Mouse (Mus musculus): Measurements from ENCODE around the gene Lenep. TPM values are rescaled to one million over a fixed set of nuclear protein-coding genes. Genes with fewer than 3 reads are reported as not detected.

Lenep gene
- total and polyA plus RNA-seq, 3 experiments: not detected

DNA sequence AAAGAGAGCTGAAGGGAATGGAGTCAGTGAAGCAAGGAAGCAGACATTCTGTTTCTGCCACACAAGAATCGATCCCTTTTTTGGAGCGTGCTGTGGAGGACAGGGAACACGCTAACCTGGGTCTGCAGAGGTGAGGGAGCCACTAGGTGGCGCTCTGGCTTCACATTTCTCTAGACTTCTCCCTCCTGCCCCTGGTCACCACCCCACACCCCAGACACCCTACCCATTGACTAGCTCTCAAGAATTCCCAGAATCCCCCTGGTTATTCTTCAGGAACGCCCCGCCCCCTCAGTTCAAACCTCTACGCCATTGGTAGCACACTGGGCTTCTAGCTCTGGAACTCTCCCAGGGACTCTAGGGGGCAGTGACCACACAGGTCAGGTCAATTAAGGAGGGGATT lies 46.9 kb upstream of the Lenep start:
- Histone ChIP-seq H3K27me3 (replicated peaks) (no peaks in the 10 kb centered on the region), H3K27ac (ENCODE audit: insufficient read depth, low read depth) (no peak overlapping the region)

DNA sequence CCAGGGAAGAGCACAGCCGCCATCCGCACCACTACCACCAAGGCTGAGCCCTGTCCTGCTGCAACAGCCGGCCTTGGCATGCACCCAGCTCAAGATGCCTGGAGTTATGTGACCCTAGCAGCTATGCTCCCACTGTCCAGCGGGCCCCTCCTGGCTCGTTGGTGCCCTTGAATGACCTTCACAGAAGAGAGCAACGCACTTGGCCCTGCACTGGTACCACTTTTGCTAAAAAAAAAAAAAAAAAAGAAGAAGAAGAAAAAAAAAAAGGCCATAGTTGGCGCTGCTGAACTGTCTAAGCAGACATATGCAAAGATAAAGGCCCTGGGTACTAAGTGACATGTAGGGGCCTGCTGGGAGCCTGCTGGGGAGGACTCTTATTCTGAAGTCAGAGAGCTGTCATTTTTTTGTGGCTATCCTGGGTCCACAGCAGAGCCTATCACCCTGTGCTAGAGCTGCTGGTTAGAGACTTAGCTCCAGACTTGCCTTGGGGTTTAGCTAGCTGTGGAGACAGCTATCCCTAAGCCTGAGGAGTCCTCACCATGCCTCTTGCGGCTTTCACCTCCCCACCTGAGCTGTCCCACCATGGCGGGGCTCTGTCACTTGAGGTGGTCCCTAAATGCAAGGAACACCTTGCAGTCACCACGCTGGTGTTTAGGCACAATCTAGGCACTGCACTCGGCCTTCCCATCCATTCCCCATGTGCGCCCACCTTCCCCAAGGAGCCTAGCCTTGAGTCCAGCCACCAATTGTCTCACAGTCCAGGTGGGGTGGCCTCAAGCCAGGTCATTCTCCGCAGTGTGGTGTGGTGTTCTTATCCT lies 46.3 kb upstream of the Lenep start:
- Histone ChIP-seq H3K4me2 (ENCODE audit: insufficient read depth, low read depth, poor library complexity, severe bottlenecking) (no peak overlapping the region), H3K79me2 (replicated peaks; ENCODE audit: control insufficient read depth, extremely low read depth, insufficient read depth, poor library complexity, severe bottlenecking) (no peaks in the 10 kb centered on the region), H3K4me3 (replicated peaks in 1 of 3; ENCODE audit: low read depth in 2 of 3, low read length in 2 of 3, poor library complexity in 1 of 3) (no peak overlapping the region), H3K9ac (ENCODE audit: insufficient read depth, low read depth) (no peak overlapping the region), H3K36me3 (replicated peaks in 1 of 2; ENCODE audit: control insufficient read depth in 1 of 2, insufficient read depth in 1 of 2, low read length in 1 of 2) (peaks cover 44 to 71% of the 10 kb centered on the region in 2 experiments), H3K9me3 (replicated peaks; ENCODE audit: low read length) (no peaks in the 10 kb centered on the region), H3K4me1 (ENCODE audit: control insufficient read depth in 1 of 2, insufficient read depth in 2 of 2) (peaks cover 11 to 28% of the 10 kb centered on the region in 2 experiments), H3K27ac (ENCODE audit: insufficient read depth, low read depth) (no peak overlapping the region), H3K27me3 (replicated peaks) (no peaks in the 10 kb centered on the region)
- in situ Hi-C loops (cut with MboI; ENCODE audit: low pct_ligation_motif_present, low pct_unique_long_range_greater_than_20kb, low sequenced_read_pairs): loop anchor here (5.0 kb wide), 1 partner anchor 33 kb away; no protein-coding TSS in a partner anchor
- dilution Hi-C loops (cut with MboI; ENCODE audit: extremely low pct_ligation_motif_present, extremely low pct_unique_long_range_greater_than_20kb, low sequenced_read_pairs): no loop called here
- peak; percentile 49 for DNase-seq (ENCODE audit: extremely low read depth)
- TF ChIP-seq MAFK (IDR thresholded peaks at IDR 0.05; ENCODE audit: insufficient replicate concordance, low read length) (no peak), TBP (conservative IDR thresholded peaks at IDR 0.05; ENCODE audit: low read depth, low read length) (no peak), USF2 (conservative IDR thresholded peaks at IDR 0.05; ENCODE audit: low read depth, low read length) (no peak), ZNF384 (IDR thresholded peaks at IDR 0.05; ENCODE audit: low read depth, low read length) (peak; percentile 96), ETS1 (conservative IDR thresholded peaks at IDR 0.05; ENCODE audit: low read depth, low read length) (no peak), GABPA (IDR thresholded peaks at IDR 0.05; ENCODE audit: insufficient replicate concordance, low read depth, low read length) (no peak), RAD21 (IDR thresholded peaks at IDR 0.05; ENCODE audit: low read depth, low read length) (no peak), USF1 (IDR thresholded peaks at IDR 0.05; ENCODE audit: low read depth, low read length) (no peak), KAT2A (IDR thresholded peaks at IDR 0.05; ENCODE audit: insufficient replicate concordance, low read length) (no peak)

More for the DNA sequence above, 46.9 kb upstream of the Lenep start:
- Histone ChIP-seq H3K79me2 (replicated peaks; ENCODE audit: control insufficient read depth, extremely low read depth, insufficient read depth, poor library complexity, severe bottlenecking) (no peaks in the 10 kb centered on the region), H3K36me3 (replicated peaks in 1 of 2; ENCODE audit: control insufficient read depth in 1 of 2, insufficient read depth in 1 of 2, low read length in 1 of 2) (peaks cover 40 to 65% of the 10 kb centered on the region in 2 experiments), H3K4me3 (replicated peaks in 1 of 3; ENCODE audit: low read depth in 2 of 3, low read length in 2 of 3, poor library complexity in 1 of 3) (no peak overlapping the region), H3K4me1 (ENCODE audit: control insufficient read depth in 1 of 2, insufficient read depth in 2 of 2) (peaks cover 11 to 28% of the 10 kb centered on the region in 2 experiments), H3K4me2 (ENCODE audit: insufficient read depth, low read depth, poor library complexity, severe bottlenecking) (no peak overlapping the region), H3K9me3 (replicated peaks; ENCODE audit: low read length) (no peaks in the 10 kb centered on the region), H3K9ac (ENCODE audit: insufficient read depth, low read depth) (no peak overlapping the region)
- TF ChIP-seq CTCF (conservative IDR thresholded peaks at IDR 0.05 in 1 of 2, IDR thresholded peaks at IDR 0.05 in 1 of 2; ENCODE audit: low read depth in 2 of 2, low read length in 2 of 2) (peak; percentile 75 to 84), USF1 (IDR thresholded peaks at IDR 0.05; ENCODE audit: low read depth, low read length) (no peak), EP300 (IDR thresholded peaks at IDR 0.05; ENCODE audit: low read length) (no peak), MAZ (IDR thresholded peaks at IDR 0.05; ENCODE audit: low read depth, low read length) (no peak), IRF4 (IDR thresholded peaks at IDR 0.05; ENCODE audit: low read depth, low read length) (peak; percentile 16; the same call in 1 of the 2 replicates), MAX (IDR thresholded peaks at IDR 0.05; ENCODE audit: low read length) (no peak), NRF1 (IDR thresholded peaks at IDR 0.05; ENCODE audit: low read depth, low read length) (no peak), SMC3 (IDR thresholded peaks at IDR 0.05; ENCODE audit: low read depth, low read length) (peak; percentile 69), RAD21 (IDR thresholded peaks at IDR 0.05; ENCODE audit: low read depth, low read length) (peak; percentile 74)
- in situ Hi-C loops (cut with MboI; ENCODE audit: low pct_ligation_motif_present, low pct_unique_long_range_greater_than_20kb, low sequenced_read_pairs) (loop anchor here (5.0 kb wide), 1 partner anchor 33 kb away; no protein-coding TSS in a partner anchor), dilution Hi-C loops (cut with MboI; ENCODE audit: extremely low pct_ligation_motif_present, extremely low pct_unique_long_range_greater_than_20kb, low sequenced_read_pairs) (no loop called here)
- peak; percentile 78 for DNase-seq (ENCODE audit: extremely low read depth)
